Mouse (Mus musculus) bone marrow, adult 2 months (tissue): ENCODE measurements around the gene H2afj.

Experiments used
- CTCF ChIP-seq: fragments of 200-500 bp; IDR thresholded peaks from 2 replicates; pipeline ENCODE4 v1.5.1; 2011; ENCODE audit warnings: low read length, control low read depth; ENCODE audit not compliant: control insufficient read depth, insufficient read depth
- POLR2A ChIP-seq: fragments of 200-500 bp; IDR thresholded peaks from 2 replicates; pipeline ENCODE4 v1.6.1; 2011; ENCODE audit warnings: low read depth, mild to moderate bottlenecking, control low read depth, low read length, borderline replicate concordance; ENCODE audit not compliant: control insufficient read depth

DNA sequence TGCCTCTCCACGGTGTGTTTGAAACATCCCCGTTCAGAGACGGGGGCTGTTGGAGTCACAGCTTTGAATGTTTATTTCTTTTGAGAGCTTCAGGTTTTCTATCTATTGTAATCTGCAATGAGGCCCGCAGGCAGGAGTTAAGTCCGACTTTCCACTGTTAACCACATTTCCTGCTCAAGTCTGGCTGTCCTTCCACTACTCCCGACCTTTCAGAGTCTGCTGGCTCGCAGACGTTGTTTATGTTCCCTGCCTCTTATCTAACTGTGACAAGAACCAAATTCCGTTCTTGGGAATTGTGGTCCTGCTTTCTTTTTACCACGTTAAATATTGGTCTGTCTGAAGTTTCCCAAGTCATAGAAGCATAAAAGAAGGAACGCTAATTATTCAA is 49.8 kb downstream of the H2afj start:
- TF ChIP-seq POLR2A (no peak), CTCF (no peak)
